Mouse (Mus musculus): Measurements from ENCODE around the gene Clec9a.

- no peak for TF ChIP-seq CTCF (IDR thresholded peaks at IDR 0.05; ENCODE audit: extremely low read depth, insufficient read length, insufficient replicate concordance, low read depth, low read length)
- no peak for TF ChIP-seq POLR2A (IDR thresholded peaks at IDR 0.05; ENCODE audit: low read depth, low read length)
Measured at GRCm38 (mm10) chr6:129380454-129380853, 28.2 kb upstream of the Clec9a start.

Data from small intestine, adult 2 months (tissue).